Mouse (Mus musculus): ENCODE measurements around the gene Rbm34. TPM values are rescaled to one million over a fixed set of nuclear protein-coding genes. Genes with fewer than 3 reads are reported as not detected.

Gene Rbm34
- polyA plus RNA-seq, 1 experiment: 5.5 TPM

- H3K27ac ChIP-seq (ENCODE audit: insufficient read depth, low read depth, low read length): no peak overlapping the region
- WGBS: 23% methylated on average over 2 of the region's 2 CpGs
- H3K4me3 ChIP-seq (ENCODE audit: insufficient read depth, low read depth, low read length): no peak overlapping the region
- peak; percentile 33; the same call in 1 of the 2 replicates for TF ChIP-seq CTCF (conservative IDR thresholded peaks at IDR 0.05; ENCODE audit: insufficient read depth, insufficient read length, low read depth, low read length)
- no peak for TF ChIP-seq POLR2A (IDR thresholded peaks at IDR 0.05; ENCODE audit: low read depth, low read length)
- peaks cover 16% of the 10 kb centered on the region for H3K4me1 ChIP-seq (ENCODE audit: control insufficient read depth, insufficient read depth, low read length)
- no peaks in the 10 kb centered on the region for H3K27me3 ChIP-seq (replicated peaks; ENCODE audit: control insufficient read depth, insufficient read depth, low read length)
- H3K36me3 ChIP-seq (ENCODE audit: control insufficient read depth, insufficient read depth, low read length): peaks cover 8% of the 10 kb centered on the region; the same call in 1 of the 2 replicates
- no peak for DNase-seq
These were observed 39.2 kb downstream of the Rbm34 start for GRCm38 (mm10) chr8:126931720-126932119.

- Histone ChIP-seq H3K4me1 (ENCODE audit: control insufficient read depth, insufficient read depth, low read length) (peaks cover 16% of the 10 kb centered on the region), H3K27me3 (replicated peaks; ENCODE audit: control insufficient read depth, insufficient read depth, low read length) (no peaks in the 10 kb centered on the region), H3K4me3 (ENCODE audit: insufficient read depth, low read depth, low read length) (no peak overlapping the region), H3K36me3 (ENCODE audit: control insufficient read depth, insufficient read depth, low read length) (peaks cover 4% of the 10 kb centered on the region; the same call in 1 of the 2 replicates), H3K27ac (ENCODE audit: insufficient read depth, low read depth, low read length) (peak overlapping the region; percentile 67)
- peak; percentile 79 for DNase-seq
- WGBS: 52% methylated on average over 3 of the region's 3 CpGs
- TF ChIP-seq CTCF (conservative IDR thresholded peaks at IDR 0.05; ENCODE audit: insufficient read depth, insufficient read length, low read depth, low read length): 0 out of 2 replicates have a peak, but pooled peaks have one; percentile 11
- no peak for TF ChIP-seq POLR2A (IDR thresholded peaks at IDR 0.05; ENCODE audit: low read depth, low read length)
These were observed 41.2 kb downstream of the Rbm34 start for GRCm38 (mm10) chr8:126929607-126930161.

- DNase-seq: peak; percentile 53
- Histone ChIP-seq H3K27ac (ENCODE audit: insufficient read depth, low read depth, low read length) (peak overlapping the region; percentile 33; the same call in 1 of the 2 replicates), H3K36me3 (ENCODE audit: control insufficient read depth, insufficient read depth, low read length) (peaks cover 1% of the 10 kb centered on the region; the same call in 1 of the 2 replicates), H3K27me3 (replicated peaks; ENCODE audit: control insufficient read depth, insufficient read depth, low read length) (no peaks in the 10 kb centered on the region), H3K4me3 (ENCODE audit: insufficient read depth, low read depth, low read length) (no peak overlapping the region), H3K4me1 (ENCODE audit: control insufficient read depth, insufficient read depth, low read length) (peaks cover 16% of the 10 kb centered on the region)
- TF ChIP-seq POLR2A (IDR thresholded peaks at IDR 0.05; ENCODE audit: low read depth, low read length) (no peak), CTCF (conservative IDR thresholded peaks at IDR 0.05; ENCODE audit: insufficient read depth, insufficient read length, low read depth, low read length) (no peak)
- 68% methylated on average over 10 of the region's 10 CpGs for WGBS
These were observed 41.9 kb downstream of the Rbm34 start for GRCm38 (mm10) chr8:126928755-126929505.

- peak; percentile 62 for DNase-seq
- H3K27me3 ChIP-seq (replicated peaks; ENCODE audit: control insufficient read depth, insufficient read depth, low read length): no peaks in the 10 kb centered on the region
- no peak for TF ChIP-seq CTCF (conservative IDR thresholded peaks at IDR 0.05; ENCODE audit: insufficient read depth, insufficient read length, low read depth, low read length)
- H3K4me1 ChIP-seq (ENCODE audit: control insufficient read depth, insufficient read depth, low read length): peaks cover 16% of the 10 kb centered on the region
- H3K27ac ChIP-seq (ENCODE audit: insufficient read depth, low read depth, low read length): no peak overlapping the region
- peaks cover 1% of the 10 kb centered on the region; the same call in 1 of the 2 replicates for H3K36me3 ChIP-seq (ENCODE audit: control insufficient read depth, insufficient read depth, low read length)
- H3K4me3 ChIP-seq (ENCODE audit: insufficient read depth, low read depth, low read length): no peak overlapping the region
These were observed 42.8 kb downstream of the Rbm34 start for GRCm38 (mm10) chr8:126928028-126928427.

- peaks cover 13% of the 10 kb centered on the region for H3K4me1 ChIP-seq (ENCODE audit: control insufficient read depth, insufficient read depth, low read length)
- no peak for DNase-seq
These were observed 43.8 kb downstream of the Rbm34 start for GRCm38 (mm10) chr8:126927058-126927457.

GRCm38 (mm10) chr8:126922981-126923380 is 47.9 kb downstream of the Rbm34 start:
- H3K4me3 ChIP-seq (ENCODE audit: insufficient read depth, low read depth, low read length): no peak overlapping the region
- H3K36me3 ChIP-seq (ENCODE audit: control insufficient read depth, insufficient read depth, low read length): no peaks in the 10 kb centered on the region
- DNase-seq: no peak
- WGBS: 92% methylated on average over 7 of the region's 7 CpGs
- no peak overlapping the region for H3K27ac ChIP-seq (ENCODE audit: insufficient read depth, low read depth, low read length)
- no peak for TF ChIP-seq POLR2A (IDR thresholded peaks at IDR 0.05; ENCODE audit: low read depth, low read length)
- TF ChIP-seq CTCF (conservative IDR thresholded peaks at IDR 0.05; ENCODE audit: insufficient read depth, insufficient read length, low read depth, low read length): no peak
- H3K27me3 ChIP-seq (replicated peaks; ENCODE audit: control insufficient read depth, insufficient read depth, low read length): no peaks in the 10 kb centered on the region
- peaks cover 19% of the 10 kb centered on the region for H3K4me1 ChIP-seq (ENCODE audit: control insufficient read depth, insufficient read depth, low read length)

More at GRCm38 (mm10) chr8:126927058-126927457, 43.8 kb downstream of the Rbm34 start:
- Histone ChIP-seq H3K27ac (ENCODE audit: insufficient read depth, low read depth, low read length) (no peak overlapping the region), H3K36me3 (ENCODE audit: control insufficient read depth, insufficient read depth, low read length) (0 out of 2 replicates have a peak, but pooled peaks cover 1% of the 10 kb centered on the region), H3K27me3 (replicated peaks; ENCODE audit: control insufficient read depth, insufficient read depth, low read length) (no peaks in the 10 kb centered on the region), H3K4me3 (ENCODE audit: insufficient read depth, low read depth, low read length) (no peak overlapping the region)
- WGBS: 64% methylated on average over 1 of the region's 1 CpGs
- TF ChIP-seq CTCF (conservative IDR thresholded peaks at IDR 0.05; ENCODE audit: insufficient read depth, insufficient read length, low read depth, low read length) (peak; percentile 52), POLR2A (IDR thresholded peaks at IDR 0.05; ENCODE audit: low read depth, low read length) (no peak)

GRCm38 (mm10) chr8:126921432-126921831 is 49.4 kb downstream of the Rbm34 start:
- H3K4me1 ChIP-seq (ENCODE audit: control insufficient read depth, insufficient read depth, low read length): peaks cover 32% of the 10 kb centered on the region
- WGBS: 86% methylated on average over 3 of the region's 3 CpGs
- H3K36me3 ChIP-seq (ENCODE audit: control insufficient read depth, insufficient read depth, low read length): no peaks in the 10 kb centered on the region
- H3K27ac ChIP-seq (ENCODE audit: insufficient read depth, low read depth, low read length): no peak overlapping the region
- TF ChIP-seq CTCF (conservative IDR thresholded peaks at IDR 0.05; ENCODE audit: insufficient read depth, insufficient read length, low read depth, low read length) (no peak), POLR2A (IDR thresholded peaks at IDR 0.05; ENCODE audit: low read depth, low read length) (no peak)
- no peak overlapping the region for H3K4me3 ChIP-seq (ENCODE audit: insufficient read depth, low read depth, low read length)
- H3K27me3 ChIP-seq (replicated peaks; ENCODE audit: control insufficient read depth, insufficient read depth, low read length): no peaks in the 10 kb centered on the region
- no peak for DNase-seq
